Mouse (Mus musculus) lung, postnatal 0 days (tissue): ENCODE measurements at regions not wholly inside any gene's neighbourhood (a gene's known extent, or its start where the extent isn't known, plus 50 kb on each side); places are given as distances from the start of the nearest gene placed in this dataset.

ENCODE experiments used
- CTCF ChIP-seq: IDR thresholded peaks from 2 replicates; pipeline ENCODE4 v1.5.1; 2016; ENCODE audit warnings: antibody characterized with exemption, mild to moderate bottlenecking
- EP300 ChIP-seq: IDR thresholded peaks from 2 replicates; pipeline ENCODE4 v1.6.1; 2016; ENCODE audit warnings: antibody characterized with exemption, mild to moderate bottlenecking, control low read depth

GRCm38 (mm10) chr8:107699307-107699706 lies 111.0 kb upstream of the Psmd7 start:
- TF ChIP-seq CTCF (no peak), EP300 (no peak)
